Mouse (Mus musculus): ENCODE measurements around the gene Fam76b. TPM values are rescaled to one million over a fixed set of nuclear protein-coding genes. Genes with fewer than 3 reads are reported as not detected.

The Fam76b gene
- polyA plus RNA-seq, 1 experiment from 2014 or later: 34.5 TPM

DNA sequence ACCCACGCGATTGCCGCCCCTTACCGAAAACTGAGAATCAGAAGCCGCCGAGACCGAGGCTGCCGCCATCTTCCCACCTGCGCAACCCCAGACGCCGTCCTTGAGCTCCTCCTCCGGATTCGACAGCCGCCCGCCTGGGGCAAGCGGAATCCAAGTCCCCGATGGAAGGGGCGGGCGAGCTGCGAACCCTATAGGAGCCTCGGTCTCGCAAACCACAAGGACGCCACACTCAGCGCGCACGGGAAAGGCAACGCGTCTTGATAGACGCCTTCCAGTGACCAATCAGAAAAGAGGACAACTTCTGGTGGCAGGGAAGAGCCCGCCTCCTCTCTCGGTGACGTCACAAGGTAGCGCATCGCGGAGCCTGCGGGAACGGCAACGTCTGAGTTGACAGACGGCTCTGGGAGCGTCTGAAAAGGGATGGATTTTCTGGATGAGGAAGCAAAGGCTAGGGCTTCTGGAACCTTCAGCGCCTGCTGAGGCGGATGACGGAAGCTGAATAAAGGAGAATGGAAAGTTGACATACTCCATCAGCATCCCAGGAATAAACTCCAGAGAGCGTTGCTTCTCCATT lies 597 bp upstream of the Fam76b start, which contains the start of gene Cep57:
Cep57 (minus strand) TSS at position 276 of the 574 bp plus-strand sequence.
- peaks cover 18% of the 10 kb centered on the region for H3K36me3 ChIP-seq
- peak within 1 kb of the TSS; percentile 95 for H3K27ac ChIP-seq
- H3K4me3 ChIP-seq: peak within 1 kb of the TSS; percentile 80
- ATAC-seq (ENCODE audit: low FRiP score, low read depth): peak; percentile 94
- peaks cover 16% of the 10 kb centered on the region for H3K4me1 ChIP-seq
- WGBS: under 1% methylated on average over 44 of the region's 44 CpGs
- H3K4me2 ChIP-seq (replicated peaks): peak within 1 kb of the TSS; percentile 83
- no peaks in the 10 kb centered on the region for H3K9me3 ChIP-seq
- H3K27me3 ChIP-seq (replicated peaks): no peaks in the 10 kb centered on the region
- peak within 1 kb of the TSS; percentile 93 for H3K9ac ChIP-seq

DNA sequence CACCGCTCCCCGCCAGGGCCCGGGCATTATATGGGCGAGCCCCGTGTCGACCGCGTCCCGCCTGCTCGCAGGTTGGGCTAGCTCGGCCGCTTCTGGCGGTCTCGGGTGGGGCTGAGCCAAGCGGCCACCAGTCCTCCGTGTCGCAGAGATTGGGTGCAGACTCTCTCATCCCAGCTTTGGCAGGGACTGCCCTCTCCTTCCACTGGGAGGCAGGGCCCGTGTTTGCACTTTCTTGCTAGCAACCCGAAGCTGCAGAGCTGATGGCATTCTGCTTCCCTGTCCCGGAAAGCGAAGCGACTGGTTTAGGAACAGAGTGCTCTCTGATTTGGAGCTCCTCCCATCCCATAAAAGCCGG lies 548 bp downstream of the Fam76b start:
- ATAC-seq (ENCODE audit: low FRiP score, low read depth): peak; percentile 39
- WGBS: under 1% methylated on average over 23 of the region's 23 CpGs

GRCm38 (mm10) chr9:13835256-13835655 lies 7.7 kb downstream of the Fam76b start:
- no peak for ATAC-seq (ENCODE audit: low FRiP score, low read depth)
- Histone ChIP-seq H3K27ac (no peak overlapping the region), H3K4me2 (replicated peaks) (no peak overlapping the region), H3K9ac (no peak overlapping the region), H3K4me3 (no peak overlapping the region), H3K4me1 (no peaks in the 10 kb centered on the region), H3K9me3 (no peaks in the 10 kb centered on the region), H3K36me3 (peaks cover 82% of the 10 kb centered on the region), H3K27me3 (replicated peaks) (no peaks in the 10 kb centered on the region)
- WGBS: 94% methylated on average over 3 of the region's 3 CpGs

More for the DNA sequence above, 548 bp downstream of the Fam76b start:
- Histone ChIP-seq H3K4me3 (peak overlapping the region; percentile 80), H3K4me1 (peaks cover 16% of the 10 kb centered on the region), H3K36me3 (peaks cover 24% of the 10 kb centered on the region), H3K4me2 (replicated peaks) (peak overlapping the region; percentile 83), H3K27ac (peak overlapping the region; percentile 95), H3K9me3 (no peaks in the 10 kb centered on the region), H3K27me3 (replicated peaks) (no peaks in the 10 kb centered on the region), H3K9ac (peak overlapping the region; percentile 93)

- Histone ChIP-seq H3K4me2 (replicated peaks) (no peak overlapping the region), H3K9ac (no peak overlapping the region), H3K4me1 (no peaks in the 10 kb centered on the region), H3K27ac (no peak overlapping the region), H3K27me3 (replicated peaks) (no peaks in the 10 kb centered on the region), H3K9me3 (no peaks in the 10 kb centered on the region), H3K36me3 (peaks cover 84% of the 10 kb centered on the region), H3K4me3 (no peak overlapping the region)
- ATAC-seq (ENCODE audit: low FRiP score, low read depth): no peak
- WGBS: 91% methylated on average over 2 of the region's 2 CpGs
These were observed 9.2 kb downstream of the Fam76b start for GRCm38 (mm10) chr9:13836726-13837125.

DNA sequence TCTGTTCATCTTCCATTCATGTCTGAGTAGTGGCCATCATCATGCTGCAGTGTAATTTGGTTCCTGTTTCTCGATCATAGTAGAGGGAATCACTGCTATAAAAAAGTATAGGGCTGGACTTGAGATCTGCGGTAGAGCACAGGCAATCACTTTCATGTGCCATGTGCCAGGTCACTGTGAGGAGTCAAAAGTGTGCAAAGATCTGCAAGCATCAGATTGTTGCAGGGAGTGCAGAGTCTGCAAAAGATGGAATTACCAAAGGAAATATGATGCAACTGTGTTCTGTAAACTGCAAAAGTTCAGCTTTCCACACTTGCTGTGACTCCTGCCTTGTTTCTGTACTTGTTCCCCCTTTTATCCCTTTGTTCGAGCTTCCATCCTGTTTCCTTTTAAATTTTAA lies 20.1 kb downstream of the Fam76b start:
- no peak for ATAC-seq (ENCODE audit: low FRiP score, low read depth)
- Histone ChIP-seq H3K27me3 (replicated peaks) (no peaks in the 10 kb centered on the region), H3K9ac (no peak overlapping the region), H3K36me3 (peaks cover 19% of the 10 kb centered on the region), H3K27ac (no peak overlapping the region), H3K4me2 (replicated peaks) (no peak overlapping the region), H3K4me3 (no peak overlapping the region), H3K4me1 (no peaks in the 10 kb centered on the region), H3K9me3 (no peaks in the 10 kb centered on the region)
- 87% methylated on average over 3 of the region's 3 CpGs for WGBS

- 85% methylated on average over 10 of the region's 10 CpGs for WGBS
These were observed 21.3 kb downstream of the Fam76b start for GRCm38 (mm10) chr9:13848481-13849480.

GRCm38 (mm10) chr9:13853876-13854275 lies 26.4 kb downstream of the Fam76b start:
- Histone ChIP-seq H3K4me1 (no peaks in the 10 kb centered on the region), H3K4me2 (replicated peaks) (no peak overlapping the region), H3K9me3 (no peaks in the 10 kb centered on the region), H3K36me3 (no peaks in the 10 kb centered on the region), H3K27ac (no peak overlapping the region), H3K4me3 (no peak overlapping the region), H3K27me3 (replicated peaks) (no peaks in the 10 kb centered on the region), H3K9ac (no peak overlapping the region)
- WGBS: 66% methylated on average over 3 of the region's 3 CpGs
- ATAC-seq (ENCODE audit: low FRiP score, low read depth): no peak

More at GRCm38 (mm10) chr9:13848481-13849480, 21.3 kb downstream of the Fam76b start:
- H3K9ac ChIP-seq: no peak overlapping the region
- peak; percentile 61; the same call in 1 of the 2 replicates for ATAC-seq (ENCODE audit: low FRiP score, low read depth)
- no peaks in the 10 kb centered on the region for H3K4me1 ChIP-seq
- H3K27ac ChIP-seq: no peak overlapping the region
- peaks cover 12% of the 10 kb centered on the region; the same call in 1 of the 2 replicates for H3K36me3 ChIP-seq
- H3K9me3 ChIP-seq: no peaks in the 10 kb centered on the region
- H3K27me3 ChIP-seq (replicated peaks): no peaks in the 10 kb centered on the region
- no peak overlapping the region for H3K4me3 ChIP-seq
- no peak overlapping the region for H3K4me2 ChIP-seq (replicated peaks)

DNA sequence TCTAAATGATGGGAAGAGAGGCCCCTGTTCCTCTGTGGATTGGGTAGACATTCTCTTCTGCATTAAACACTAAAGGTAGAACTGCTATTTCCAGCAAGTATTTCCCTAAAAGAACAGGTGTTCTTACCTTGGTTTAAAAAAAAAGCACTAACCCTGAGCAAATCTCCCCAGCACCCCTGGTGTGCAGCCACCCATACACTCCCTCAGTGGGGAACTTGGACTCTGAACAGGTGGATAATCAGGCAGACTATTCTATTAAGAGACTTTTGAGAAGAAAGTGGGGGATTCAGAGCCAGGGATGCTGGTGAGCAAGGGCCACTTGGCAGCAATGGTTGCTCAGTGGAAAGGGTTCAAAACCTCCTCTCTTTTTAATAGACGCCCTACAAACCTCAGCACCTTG lies 28.7 kb downstream of the Fam76b start:
- H3K4me3 ChIP-seq: no peak overlapping the region
- no peak overlapping the region for H3K27ac ChIP-seq
- no peak for ATAC-seq (ENCODE audit: low FRiP score, low read depth)
- no peaks in the 10 kb centered on the region for H3K36me3 ChIP-seq
- no peaks in the 10 kb centered on the region for H3K27me3 ChIP-seq (replicated peaks)
- WGBS: 79% methylated on average over 1 of the region's 1 CpGs
- H3K9ac ChIP-seq: no peak overlapping the region
- H3K9me3 ChIP-seq: no peaks in the 10 kb centered on the region
- no peak overlapping the region for H3K4me2 ChIP-seq (replicated peaks)
- no peaks in the 10 kb centered on the region for H3K4me1 ChIP-seq

- Histone ChIP-seq H3K9ac (no peak overlapping the region), H3K27me3 (replicated peaks) (no peaks in the 10 kb centered on the region), H3K4me1 (no peaks in the 10 kb centered on the region), H3K36me3 (no peaks in the 10 kb centered on the region), H3K27ac (no peak overlapping the region), H3K4me2 (replicated peaks) (no peak overlapping the region), H3K4me3 (no peak overlapping the region), H3K9me3 (no peaks in the 10 kb centered on the region)
- ATAC-seq (ENCODE audit: low FRiP score, low read depth): no peak
- 81% methylated on average over 4 of the region's 4 CpGs for WGBS
These were observed 29.3 kb downstream of the Fam76b start for GRCm38 (mm10) chr9:13856777-13857176.

DNA sequence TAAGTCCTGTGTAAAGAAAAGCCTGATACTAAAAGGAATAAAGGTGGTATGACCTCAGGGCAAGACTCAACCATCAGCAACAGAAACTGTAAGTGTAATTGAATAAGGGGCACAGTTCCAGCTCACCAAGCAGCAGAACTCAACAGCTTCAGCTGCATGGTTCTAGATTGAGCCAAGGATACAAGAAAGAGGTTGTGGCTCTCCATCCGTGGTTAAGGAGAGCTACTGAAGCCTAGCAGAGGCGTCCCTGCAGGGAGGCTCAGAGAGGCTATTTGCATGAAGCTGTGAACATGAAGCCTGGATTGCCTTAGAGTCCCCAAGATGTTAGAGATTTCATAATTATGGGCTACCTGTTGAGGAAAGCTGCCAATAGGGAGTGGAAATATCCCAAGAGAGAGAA lies 40.1 kb downstream of the Fam76b start:
- 69% methylated on average over 2 of the region's 2 CpGs for WGBS
- Histone ChIP-seq H3K9ac (no peak overlapping the region), H3K4me2 (replicated peaks) (no peak overlapping the region), H3K9me3 (no peaks in the 10 kb centered on the region), H3K36me3 (no peaks in the 10 kb centered on the region), H3K27me3 (replicated peaks) (no peaks in the 10 kb centered on the region), H3K4me1 (no peaks in the 10 kb centered on the region), H3K27ac (no peak overlapping the region), H3K4me3 (no peak overlapping the region)
- no peak for ATAC-seq (ENCODE audit: low FRiP score, low read depth)

GRCm38 (mm10) chr9:13871631-13872030 lies 44.1 kb downstream of the Fam76b start:
- Histone ChIP-seq H3K9me3 (no peaks in the 10 kb centered on the region), H3K36me3 (no peaks in the 10 kb centered on the region), H3K4me2 (replicated peaks) (no peak overlapping the region), H3K27me3 (replicated peaks) (no peaks in the 10 kb centered on the region), H3K9ac (no peak overlapping the region), H3K4me3 (no peak overlapping the region), H3K4me1 (no peaks in the 10 kb centered on the region), H3K27ac (no peak overlapping the region)
- no peak for ATAC-seq (ENCODE audit: low FRiP score, low read depth)
- 88% methylated on average over 7 of the region's 7 CpGs for WGBS

DNA sequence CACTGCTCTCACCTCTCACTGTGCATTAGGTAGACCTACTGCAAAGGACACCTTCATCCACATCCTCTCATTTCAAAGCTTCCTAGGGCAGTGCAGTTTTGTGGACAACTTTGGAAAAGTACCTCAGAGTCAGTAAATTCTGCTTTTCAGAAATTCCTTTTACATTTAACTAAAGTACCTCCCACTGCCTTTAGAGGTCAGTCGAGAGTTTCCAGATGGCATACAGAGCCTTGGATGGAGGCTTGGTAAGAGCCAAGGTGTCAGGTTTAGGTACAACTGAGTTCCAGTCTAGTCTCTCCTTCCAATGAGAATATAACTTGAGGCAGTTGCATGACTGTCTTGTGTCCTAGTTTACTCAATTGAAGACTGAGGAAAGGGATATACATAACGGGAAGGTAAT lies 46.8 kb downstream of the Fam76b start:
- Histone ChIP-seq H3K4me1 (no peaks in the 10 kb centered on the region), H3K9me3 (no peaks in the 10 kb centered on the region), H3K27ac (no peak overlapping the region), H3K27me3 (replicated peaks) (no peaks in the 10 kb centered on the region), H3K9ac (no peak overlapping the region), H3K4me3 (no peak overlapping the region), H3K4me2 (replicated peaks) (no peak overlapping the region), H3K36me3 (no peaks in the 10 kb centered on the region)
- 54% methylated on average over 2 of the region's 2 CpGs for WGBS
- ATAC-seq (ENCODE audit: low FRiP score, low read depth): no peak

Measured in neural tube, embryonic 12.5 days (tissue).